Mouse (Mus musculus): Measurements from ENCODE around the gene Dppa5a.

Gene Dppa5a

DNA sequence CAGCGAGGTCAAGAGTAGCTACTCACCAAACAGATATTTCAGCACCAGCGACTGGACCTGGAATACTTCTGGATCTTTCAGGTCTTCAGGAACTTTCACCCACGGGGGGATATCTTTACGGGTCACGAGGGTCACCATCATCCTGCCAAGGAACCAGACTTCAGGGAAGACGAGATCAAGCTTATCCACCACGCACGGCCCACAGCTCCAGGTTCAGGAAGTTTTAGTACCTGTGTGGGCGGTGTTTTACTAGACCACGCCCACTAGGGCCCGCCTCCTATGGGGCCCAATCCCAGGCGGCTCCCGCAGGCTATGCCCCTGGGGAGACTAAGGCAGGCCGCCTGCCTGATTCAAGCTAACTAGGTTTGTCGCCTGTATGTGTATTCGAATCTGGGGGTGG, at the start of gene Dppa5a:
TSS of gene Dppa5a (minus strand) at position 219 of the 400 bp plus-strand sequence.
- peak; percentile 96 for DNase-seq (ENCODE audit: low read depth, low spot score)

DNA sequence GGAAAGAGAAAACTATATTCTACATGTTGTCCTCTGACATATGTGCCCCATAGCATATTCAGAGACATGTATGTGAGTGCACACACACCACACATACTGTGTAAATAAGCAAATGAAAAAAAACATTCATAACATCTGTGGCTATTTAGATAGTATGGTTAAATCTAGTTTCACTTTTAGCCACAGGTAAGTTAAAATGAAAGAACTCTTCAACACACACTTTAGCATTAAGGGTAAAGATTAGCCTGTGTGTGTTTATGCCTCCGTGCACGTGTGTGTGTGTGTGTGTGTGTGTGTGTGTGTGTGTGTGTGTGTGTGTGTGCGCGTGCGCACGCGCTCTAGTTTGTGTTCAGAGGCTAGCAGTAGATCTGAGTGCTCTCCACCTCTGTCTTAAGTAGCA, 33.6 kb upstream of the Dppa5a start:
- no peak for DNase-seq (ENCODE audit: low read depth, low spot score)

DNA sequence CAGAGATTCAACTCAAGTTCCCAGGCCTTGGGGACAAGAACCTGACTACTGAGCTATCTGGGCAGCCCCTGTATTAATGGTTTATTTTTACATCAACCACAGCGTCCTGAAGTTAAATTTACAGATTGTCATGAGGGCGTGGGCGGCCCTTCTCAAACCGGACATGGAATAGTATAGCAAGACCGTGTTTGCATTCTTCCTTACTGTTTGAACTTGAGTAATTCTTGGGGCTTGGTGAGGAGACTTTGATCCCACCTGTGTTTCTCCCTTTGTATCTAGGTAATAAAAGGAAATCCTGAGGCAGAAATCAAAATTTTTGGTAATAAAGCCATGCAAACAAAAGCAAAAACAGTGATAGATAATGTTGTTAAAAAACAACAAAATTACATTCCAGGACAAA, 32.6 kb upstream of the Dppa5a start:
- DNase-seq (ENCODE audit: low read depth, low spot score): no peak

DNA sequence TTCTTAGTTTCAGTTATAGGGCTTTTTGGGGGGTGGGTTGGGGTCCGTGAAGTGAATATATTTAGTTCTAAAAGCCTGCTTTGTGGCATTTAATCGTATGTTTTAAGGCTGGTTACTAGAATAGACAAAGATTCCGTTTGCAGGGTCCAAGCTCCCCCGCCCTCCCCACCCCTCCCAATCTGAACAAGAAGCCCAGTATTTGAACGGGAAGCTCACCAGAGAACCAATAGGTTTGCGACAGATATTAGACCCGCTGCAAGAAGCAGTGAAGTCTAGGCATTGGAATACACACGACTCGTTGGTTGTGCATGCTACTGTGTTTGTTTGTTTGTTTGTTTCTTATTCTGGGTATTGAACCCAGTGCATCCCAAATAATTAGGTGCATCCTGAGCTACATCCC, 28.5 kb upstream of the Dppa5a start:
- no peak for DNase-seq (ENCODE audit: low read depth, low spot score)

DNA sequence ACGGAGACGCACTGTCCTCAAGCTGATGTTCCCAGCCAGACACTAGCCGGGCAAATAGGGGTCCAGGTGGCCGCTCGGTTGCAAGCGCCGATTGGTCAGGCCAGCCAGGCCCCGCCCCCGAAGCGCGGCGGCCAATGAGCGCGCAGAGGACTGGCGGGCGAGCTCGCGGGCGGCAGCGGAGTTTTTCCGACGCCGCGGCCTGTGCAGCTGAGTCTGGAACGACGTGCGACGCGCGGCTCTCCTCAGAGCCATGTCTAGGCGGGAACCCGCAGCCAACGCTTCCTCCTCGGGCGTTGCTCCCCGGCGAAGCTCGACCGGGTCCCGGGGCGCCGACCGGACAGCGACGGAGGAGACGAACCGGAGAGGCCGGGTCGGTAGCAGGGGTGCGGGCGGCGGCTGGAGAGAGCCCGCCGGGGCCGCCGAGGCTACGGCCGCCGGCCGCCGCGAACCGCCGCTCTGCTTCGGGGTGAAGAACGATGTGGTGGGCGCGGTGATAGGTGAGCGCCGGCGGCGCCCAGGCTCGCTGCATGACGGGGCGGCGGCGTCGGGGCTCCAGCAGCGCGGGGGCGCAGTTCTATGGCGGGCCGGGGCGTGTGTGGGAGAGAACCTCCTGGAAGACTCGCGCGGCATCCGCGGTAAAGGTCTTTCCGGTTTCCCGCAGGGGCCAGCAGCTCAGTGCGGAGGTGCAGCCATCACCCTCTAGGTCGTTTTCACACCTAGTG, 27.8 kb upstream of the Dppa5a start, which contains the start of gene Ddx43:
TSS of gene Ddx43 (plus strand) at position 148 of the 722 bp plus-strand sequence.
- peak; percentile 96 for DNase-seq (ENCODE audit: low read depth, low spot score)

DNA sequence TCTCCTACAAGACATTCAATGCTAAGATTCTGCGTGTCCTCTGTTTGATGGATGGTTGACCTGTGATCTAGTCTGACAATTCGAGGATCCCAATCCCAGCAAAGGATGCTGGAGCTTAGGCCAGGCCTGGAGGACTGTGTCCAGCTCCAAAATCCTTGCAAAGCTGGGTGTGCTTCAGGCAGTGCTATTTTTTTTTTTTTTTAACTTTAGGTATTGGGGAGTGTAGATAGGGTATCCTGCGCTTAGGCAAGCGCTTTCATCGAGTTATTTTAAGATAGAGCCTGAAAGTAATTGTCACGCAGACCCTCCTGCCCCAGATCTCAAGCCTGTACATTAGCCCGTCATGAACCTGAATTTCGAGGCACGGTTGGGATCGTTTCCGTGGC, 27.3 kb upstream of the Dppa5a start:
- no peak for DNase-seq (ENCODE audit: low read depth, low spot score)

DNA sequence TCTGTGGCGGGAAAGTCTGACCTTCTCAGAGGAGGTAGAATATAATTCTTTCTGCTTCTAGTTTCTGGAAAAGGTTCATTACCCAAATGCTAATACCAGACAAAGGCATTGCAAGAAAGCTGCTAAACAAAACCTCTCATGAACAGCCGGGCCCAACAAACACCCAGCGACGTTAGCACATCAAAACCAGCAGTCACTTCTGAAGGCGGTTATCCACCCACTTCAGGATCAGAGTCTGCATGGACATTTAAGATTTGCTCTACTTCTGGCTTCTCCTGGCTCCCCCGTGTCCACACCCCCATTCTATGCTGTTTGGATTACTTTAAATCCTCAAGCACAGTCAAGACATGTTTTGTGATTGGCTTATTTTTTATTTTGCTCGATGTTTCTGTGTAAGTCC, 26.6 kb upstream of the Dppa5a start:
- no peak for DNase-seq (ENCODE audit: low read depth, low spot score)

DNA sequence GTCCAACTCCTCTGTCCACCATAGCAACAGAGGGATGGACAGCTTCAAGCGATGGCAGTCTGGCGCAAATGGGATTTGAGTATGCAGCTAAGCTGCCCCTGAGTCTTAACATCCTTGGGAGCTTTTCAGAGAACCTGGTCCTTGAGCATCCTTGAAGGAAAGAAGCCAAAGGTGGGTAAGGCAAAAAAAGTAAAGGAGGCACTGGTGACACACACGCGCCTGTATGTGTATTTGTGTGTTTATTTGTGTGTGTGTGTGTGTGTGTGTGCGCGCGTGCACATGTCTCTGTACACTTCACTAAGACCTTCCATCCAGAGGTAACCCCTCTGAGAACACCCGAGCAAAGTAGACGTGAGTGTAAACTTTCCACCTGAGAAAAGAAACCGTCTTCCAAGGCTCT, 25.8 kb upstream of the Dppa5a start:
- DNase-seq (ENCODE audit: low read depth, low spot score): no peak

DNA sequence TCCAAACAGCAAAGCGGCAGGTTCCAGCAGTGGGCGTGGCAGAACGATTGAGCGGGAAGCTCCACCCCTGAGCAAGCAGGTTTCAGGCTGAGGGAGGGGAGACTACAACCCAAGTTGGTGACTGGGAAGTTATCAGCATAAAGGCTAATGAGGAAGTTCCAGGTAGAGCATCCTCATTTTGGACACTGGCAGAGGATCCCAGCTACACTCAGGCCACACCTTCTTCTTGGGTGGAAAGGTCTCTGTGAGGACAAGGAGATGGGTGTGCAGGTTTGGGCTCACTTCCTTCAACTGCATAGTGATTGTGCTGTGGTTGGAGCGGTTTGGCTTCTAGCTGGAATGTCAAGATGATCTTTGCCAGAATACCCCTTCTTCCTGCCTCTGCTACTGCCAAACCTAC, 22.0 kb upstream of the Dppa5a start:
- DNase-seq (ENCODE audit: low read depth, low spot score): peak; percentile 64

DNA sequence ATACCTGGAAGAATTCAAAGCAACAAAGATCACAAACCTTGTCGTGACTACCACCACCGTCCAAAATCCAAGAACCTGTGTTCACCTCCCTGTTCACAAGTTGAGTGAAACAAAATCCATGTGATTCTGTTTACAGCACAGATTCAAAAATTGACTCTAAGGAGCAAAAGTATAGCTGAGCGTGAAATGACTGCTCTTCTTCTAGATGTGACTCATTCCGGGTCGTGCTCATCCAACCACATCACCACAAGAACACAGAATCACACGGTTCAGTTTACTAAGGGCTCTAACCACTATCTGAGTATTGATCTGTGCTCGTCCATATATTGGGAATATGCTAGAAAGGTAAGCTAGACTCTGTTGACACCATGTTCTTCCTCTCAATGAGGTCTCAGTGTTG, 19.0 kb upstream of the Dppa5a start:
- no peak for DNase-seq (ENCODE audit: low read depth, low spot score)

DNA sequence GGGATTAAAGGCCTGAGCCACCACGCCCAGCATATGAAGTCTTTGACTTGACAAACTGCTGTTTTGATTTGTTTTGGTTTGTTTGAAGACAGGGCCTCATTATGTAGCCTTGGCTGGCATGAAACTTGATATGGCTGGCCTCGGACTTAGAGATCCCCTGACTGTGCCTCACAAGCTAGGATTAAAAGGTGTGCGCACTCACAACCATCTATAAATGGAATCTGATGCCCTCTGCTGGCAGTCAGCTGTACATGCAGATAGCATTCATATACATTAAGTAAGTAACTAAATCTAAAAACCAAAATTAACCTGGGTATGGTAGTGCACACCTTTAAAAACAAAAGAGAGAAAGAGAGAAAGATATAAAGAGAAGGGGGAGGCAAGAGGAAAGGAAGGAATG, 17.9 kb upstream of the Dppa5a start:
- DNase-seq (ENCODE audit: low read depth, low spot score): peak; percentile 87

DNA sequence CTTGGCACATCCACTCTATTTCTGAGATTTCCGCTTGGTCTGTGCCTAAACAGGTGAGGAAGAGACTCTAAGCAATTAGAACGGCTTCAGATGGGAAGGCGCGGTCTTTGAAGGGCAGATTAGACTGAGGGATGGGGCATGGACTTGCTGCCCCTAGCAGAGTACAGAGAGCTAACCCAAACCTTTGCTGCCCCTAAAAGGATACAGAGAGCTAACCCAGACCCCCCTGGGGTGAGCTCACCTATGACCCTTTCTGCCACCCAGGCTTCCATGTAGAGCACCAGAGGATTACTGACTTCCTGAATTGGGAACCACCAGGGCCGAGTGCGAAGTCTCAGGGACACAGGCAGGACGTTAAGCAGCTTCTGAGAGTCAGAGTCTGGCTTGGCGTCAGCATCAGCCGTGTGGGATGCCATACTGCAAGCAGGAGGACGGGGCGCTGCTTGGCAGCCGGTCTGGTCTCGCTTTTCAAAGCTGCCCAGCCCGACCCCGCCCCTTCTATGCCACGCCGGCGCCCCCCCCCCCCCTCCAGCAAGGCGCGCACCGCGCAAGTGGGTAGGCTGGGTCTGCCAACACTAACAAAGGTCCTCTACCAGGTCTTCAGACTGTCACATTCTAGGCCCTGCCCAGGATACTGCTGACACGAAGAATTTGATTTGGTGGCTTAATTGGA, 10.3 kb upstream of the Dppa5a start, which contains the start of gene Ooep:
TSS of gene Ooep (minus strand) at position 613 of the 673 bp plus-strand sequence.
- DNase-seq (ENCODE audit: low read depth, low spot score): no peak

DNA sequence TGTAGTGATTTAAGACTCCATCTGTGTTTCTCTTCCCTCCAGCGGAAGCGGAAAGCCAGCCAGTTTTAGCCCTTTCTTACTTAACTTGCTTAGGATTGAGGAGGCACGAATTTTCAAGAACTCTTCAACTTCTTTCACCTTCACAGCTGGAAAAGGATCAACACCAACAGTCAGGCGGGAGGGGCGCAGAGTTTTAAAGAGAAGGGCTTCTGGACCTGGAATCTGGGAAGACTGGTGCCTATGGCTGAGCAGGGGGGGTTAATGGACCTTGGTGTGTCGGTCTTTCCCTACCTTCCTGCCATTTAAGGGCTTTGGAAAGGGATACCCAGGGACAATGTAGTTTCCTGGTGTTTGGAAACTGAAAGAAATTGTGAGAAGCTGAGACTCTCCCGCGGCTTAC, 9.6 kb upstream of the Dppa5a start:
- DNase-seq (ENCODE audit: low read depth, low spot score): no peak

DNA sequence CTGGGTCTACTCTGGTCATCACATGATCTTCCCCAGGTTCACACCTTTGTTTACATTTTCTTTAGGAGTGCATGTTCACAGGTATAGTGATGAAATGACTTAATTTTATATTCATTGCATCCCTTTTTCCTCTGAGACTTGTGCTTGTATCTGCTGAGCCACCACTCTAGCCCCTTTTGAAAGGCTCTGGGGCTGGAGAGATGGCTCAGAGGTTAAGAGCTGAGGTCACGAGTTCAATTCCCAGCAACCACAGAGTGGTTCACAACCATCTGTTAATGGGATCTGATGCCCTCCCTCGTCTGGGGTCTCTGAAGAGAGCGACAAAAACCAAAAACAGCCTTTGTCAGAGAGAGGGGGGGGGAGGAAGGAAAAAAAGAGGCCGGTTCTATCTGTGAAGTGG, 7.5 kb upstream of the Dppa5a start:
- DNase-seq (ENCODE audit: low read depth, low spot score): peak; percentile 69

DNA sequence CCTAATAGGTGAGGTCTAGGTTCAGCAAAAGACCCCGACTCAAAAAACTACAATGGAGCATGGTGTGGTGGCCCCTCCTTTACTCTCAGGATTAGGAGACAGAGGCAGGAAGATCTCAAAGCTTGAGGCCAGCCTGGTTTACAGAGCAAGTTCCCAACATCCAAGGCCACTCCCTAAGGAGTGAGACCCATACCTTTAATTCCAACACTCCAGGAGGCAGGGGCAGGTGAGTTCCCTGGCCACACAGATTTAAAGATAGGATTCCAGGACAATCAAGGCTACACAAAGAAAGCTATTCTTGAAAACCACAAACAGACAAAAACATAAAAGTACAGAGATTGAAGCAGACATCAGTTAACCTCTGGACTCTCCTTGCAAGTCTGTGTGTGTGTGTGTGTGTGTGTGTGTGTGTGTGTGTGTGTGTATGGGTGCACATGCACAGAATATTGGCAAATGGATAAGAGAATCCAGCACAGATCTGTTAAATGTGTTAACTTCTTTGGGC, 7.0 kb upstream of the Dppa5a start:
- peak; percentile 96 for DNase-seq (ENCODE audit: low read depth, low spot score)

DNA sequence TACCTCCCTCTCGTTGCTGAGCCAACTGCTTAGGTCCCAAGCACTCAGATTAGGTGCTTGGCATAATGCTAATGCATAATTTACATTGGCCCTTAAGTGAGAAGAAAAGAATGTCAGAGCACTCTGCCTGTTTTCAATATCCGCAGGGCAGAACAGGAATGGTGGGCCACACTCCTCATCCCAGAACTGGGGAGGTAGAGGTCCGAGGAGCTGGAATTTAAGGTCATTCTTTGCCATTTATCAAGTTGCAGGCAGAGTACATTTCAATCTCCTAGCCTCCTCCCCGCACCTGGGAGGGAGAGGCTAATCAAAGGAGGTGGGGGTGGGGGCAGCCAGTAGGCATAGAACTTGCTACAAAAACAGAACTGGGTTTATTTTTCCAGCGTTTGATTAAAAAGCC, 6.4 kb upstream of the Dppa5a start:
- DNase-seq (ENCODE audit: low read depth, low spot score): peak; percentile 87

DNA sequence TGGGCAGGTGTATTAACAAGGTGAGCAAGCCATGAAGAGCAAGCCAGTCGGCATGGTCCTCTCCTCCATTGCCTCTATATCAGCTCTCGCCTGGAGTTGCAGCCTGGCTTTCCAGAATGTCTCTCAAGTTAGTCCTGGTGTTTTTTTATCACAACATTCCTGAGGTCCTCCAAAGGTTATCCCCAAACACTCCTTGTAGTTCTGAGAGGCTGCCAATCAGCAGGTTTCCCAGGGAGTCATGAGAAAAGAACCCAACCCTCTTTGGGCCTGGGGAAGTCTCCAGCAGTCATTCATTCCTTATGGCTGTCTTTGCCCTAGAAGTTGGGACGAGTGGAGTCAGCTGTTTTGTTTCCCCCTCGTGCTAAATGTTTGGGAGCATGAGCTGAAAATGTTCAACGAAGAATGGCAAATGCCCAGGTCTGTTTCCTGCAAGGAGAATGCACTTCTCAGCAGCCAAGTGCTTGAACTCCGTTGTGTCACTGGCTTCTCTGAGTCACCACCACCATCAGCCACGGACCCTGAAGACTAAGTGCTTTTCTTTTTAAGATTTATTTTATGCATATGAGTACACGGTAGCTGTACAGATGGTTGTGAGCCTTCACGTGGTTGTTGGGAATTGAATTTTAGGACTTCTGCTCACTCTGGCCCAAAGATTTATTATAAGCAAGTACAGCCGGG, 5.0 kb upstream of the Dppa5a start:
- DNase-seq (ENCODE audit: low read depth, low spot score): no peak

DNA sequence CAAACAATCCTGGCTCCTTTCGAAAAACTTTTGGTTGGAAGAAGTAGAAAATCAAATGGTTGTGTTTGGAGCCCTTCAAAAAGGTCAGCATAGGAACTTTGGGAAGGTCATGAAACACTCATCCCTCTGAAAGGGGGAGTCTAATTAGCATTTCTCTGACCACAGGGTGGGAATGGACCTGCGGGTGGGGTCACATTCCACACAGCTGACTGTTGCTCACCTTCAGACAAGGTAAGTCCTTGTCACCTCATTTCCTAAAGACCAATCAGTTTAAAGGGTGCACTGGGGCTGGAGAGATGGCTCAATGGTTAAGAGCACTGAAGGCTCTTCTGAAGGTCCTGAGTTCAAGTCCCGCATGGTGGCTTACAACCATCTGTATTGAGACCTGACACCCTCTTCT, 3.5 kb upstream of the Dppa5a start:
- no peak for DNase-seq (ENCODE audit: low read depth, low spot score)

DNA sequence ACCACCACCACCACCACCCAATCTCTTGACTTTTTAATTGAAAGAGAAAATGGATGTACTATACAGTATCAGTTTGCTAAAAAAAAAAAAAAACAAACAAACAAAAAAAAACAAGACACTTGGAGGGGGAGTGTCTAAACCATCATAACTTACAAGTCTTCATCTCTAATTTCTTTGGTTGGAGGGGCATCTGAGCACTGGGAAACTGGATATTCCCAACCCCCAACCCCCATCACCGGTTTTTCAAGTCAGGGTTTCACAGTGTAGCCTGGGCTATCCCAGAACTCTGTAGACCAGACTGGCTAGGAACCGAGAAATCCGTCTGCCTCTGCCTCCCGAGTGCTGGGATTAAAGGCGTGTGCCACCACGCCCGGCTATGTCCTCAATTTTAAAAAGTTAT, 1.8 kb upstream of the Dppa5a start:
- no peak for DNase-seq (ENCODE audit: low read depth, low spot score)

DNA sequence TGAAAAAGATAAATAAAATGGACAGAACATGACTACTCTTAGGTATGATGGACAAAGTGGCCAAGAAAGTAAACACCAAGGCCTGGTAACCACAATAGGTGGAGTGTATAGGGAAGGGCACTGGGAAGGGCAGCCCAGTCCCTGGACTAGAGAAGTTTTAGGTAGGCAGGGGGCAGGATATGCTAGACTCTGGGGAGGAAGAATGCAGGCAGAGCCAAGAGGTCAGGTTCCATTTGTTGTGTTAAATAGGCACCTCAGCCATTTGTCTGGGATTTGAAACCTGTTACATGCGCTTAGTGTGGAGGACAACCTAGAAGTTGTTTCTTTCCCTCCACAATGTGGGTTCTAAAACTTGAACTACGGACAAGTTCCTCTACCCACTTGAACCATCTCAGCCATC, 1.4 kb upstream of the Dppa5a start:
- DNase-seq (ENCODE audit: low read depth, low spot score): peak; percentile 83

DNA sequence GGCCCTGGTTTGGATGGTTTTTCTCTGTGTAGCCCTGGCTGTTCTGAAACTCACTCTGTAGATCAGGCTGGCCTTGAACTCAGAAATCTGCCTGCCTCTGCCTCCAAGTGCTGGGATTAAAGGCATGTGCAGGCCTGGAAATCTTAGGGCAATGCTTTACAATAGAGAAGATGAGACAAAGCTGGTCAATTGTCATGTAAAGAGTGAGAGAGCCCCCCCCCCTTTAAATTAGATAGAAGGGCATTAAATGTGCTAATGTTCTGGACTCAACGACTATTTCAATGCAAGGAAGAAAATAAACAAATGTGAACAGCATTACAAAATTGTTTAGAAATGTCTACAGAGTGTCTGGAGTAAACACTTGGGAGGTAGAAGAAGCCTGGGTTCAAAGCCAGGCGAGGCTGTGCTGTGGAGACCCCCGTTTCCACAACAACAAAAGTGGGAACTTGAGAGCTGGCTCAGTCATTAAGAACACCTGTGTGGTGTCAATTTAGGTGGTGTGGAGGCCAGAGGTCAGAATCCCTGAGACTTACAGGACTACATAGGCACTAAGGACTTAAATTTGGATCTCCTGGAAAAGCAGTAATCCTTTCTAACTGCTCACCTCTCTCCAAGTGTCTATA, 805 bp upstream of the Dppa5a start:
- DNase-seq (ENCODE audit: low read depth, low spot score): peak; percentile 62

Measured in ZHBTc4 (cell line).